Mouse (Mus musculus): ENCODE measurements around the gene Tmem132d. TPM values are rescaled to one million over a fixed set of nuclear protein-coding genes. Genes with fewer than 3 reads are reported as not detected.
A peak's percentile ranks its signal among the peaks of the same experiment; 100 is the strongest.
"Not testable (repeated sequence)": the region's sequence is repeated elsewhere in the genome, so short reads cannot be mapped to it uniquely, and the experiment has no call there.

The Tmem132d gene
- polyA plus RNA-seq, 1 experiment, result 2.4 TPM

- 33% methylated on average over 3 of the region's 3 CpGs for WGBS
- DNase-seq, result no peak
Observed at GRCm38 (mm10) chr5:127756011-127756410, 676.9 kb downstream of the Tmem132d start.

DNA sequence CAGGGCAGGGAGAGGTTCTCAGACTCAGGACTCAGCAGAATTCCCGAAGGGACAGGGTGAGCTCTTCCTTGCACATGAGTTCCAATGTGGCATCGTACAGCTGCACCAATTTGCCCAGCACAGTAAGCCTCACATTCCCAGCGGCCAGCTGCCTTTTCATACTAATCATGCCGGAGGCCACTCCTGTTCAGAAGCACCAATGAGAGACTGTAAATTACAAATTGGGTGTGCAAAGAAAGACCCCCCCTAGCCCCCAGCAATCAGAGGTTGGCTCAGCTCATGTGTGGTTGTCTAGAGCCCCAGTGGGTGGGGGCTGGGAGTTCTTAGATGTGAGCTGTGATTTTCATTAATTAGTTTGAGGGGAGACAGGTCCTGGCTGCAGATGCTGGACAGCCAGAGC is 677.3 kb downstream of the Tmem132d start:
- no peak overlapping the region for H3K27ac ChIP-seq (ENCODE audit: insufficient read depth, low read length)
- no peak overlapping the region for H3K4me3 ChIP-seq (replicated peaks; ENCODE audit: insufficient read depth, low read depth, low read length)
- WGBS, result 18% methylated on average over 4 of the region's 4 CpGs
- no peak for DNase-seq
- H3K4me1 ChIP-seq (ENCODE audit: control insufficient read depth, insufficient read depth, low read length), result no peaks in the 10 kb centered on the region
- TF ChIP-seq POLR2A (IDR thresholded peaks at IDR 0.05; ENCODE audit: borderline replicate concordance, insufficient read depth, low read length) (no peak), CTCF (IDR thresholded peaks at IDR 0.05; ENCODE audit: borderline replicate concordance, insufficient read depth, low read depth, low read length) (no peak)
- H3K27me3 ChIP-seq (ENCODE audit: control insufficient read depth, insufficient read depth, low read length), result no peaks in the 10 kb centered on the region; the same call in 1 of the 2 replicates

More at GRCm38 (mm10) chr5:127756011-127756410, 676.9 kb downstream of the Tmem132d start:
- Histone ChIP-seq H3K27ac (ENCODE audit: insufficient read depth, low read length) (no peak overlapping the region), H3K4me1 (ENCODE audit: control insufficient read depth, insufficient read depth, low read length) (no peaks in the 10 kb centered on the region), H3K27me3 (ENCODE audit: control insufficient read depth, insufficient read depth, low read length) (no peaks in the 10 kb centered on the region; the same call in 1 of the 2 replicates), H3K4me3 (replicated peaks; ENCODE audit: insufficient read depth, low read depth, low read length) (no peak overlapping the region)
- no peak for TF ChIP-seq POLR2A (IDR thresholded peaks at IDR 0.05; ENCODE audit: borderline replicate concordance, insufficient read depth, low read length)
- no peak for TF ChIP-seq CTCF (IDR thresholded peaks at IDR 0.05; ENCODE audit: borderline replicate concordance, insufficient read depth, low read depth, low read length)

DNA sequence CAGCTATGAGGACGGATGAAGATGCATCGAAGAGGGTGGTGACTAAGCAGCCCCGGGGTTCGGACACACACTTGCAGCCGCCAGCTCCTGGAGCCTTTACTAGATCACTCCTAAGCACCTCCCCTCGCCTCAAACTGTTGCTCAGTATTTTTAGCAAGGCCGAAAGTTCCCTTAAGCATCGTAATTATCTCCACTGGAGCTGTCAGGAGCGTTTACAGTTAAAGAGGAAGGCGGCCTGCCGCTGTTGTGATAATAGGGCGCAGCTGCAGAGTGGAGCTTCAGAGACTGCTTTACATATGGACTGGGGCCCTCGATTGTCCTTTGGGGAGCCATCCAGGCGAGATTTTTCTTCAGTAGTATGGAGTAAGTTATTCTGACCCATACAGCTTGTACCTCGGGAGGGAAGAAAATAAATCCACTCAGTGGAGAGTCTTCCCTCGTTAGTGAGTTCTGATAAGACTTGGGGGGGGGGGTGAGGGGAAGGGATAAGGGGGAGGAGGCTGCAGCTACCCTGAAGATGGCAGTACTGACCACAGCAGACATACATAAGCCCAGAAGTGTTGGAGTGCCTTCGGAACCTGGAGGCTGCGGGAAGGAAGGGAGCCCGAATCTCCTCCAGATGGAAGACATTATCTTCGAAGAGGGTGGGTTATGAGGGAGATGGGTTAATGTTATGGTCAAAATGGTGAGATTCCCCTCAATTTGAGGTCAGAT is 681.5 kb downstream of the Tmem132d start:
- H3K27me3 ChIP-seq (ENCODE audit: control insufficient read depth, insufficient read depth, low read length), result no peaks in the 10 kb centered on the region; the same call in 1 of the 2 replicates
- no peak for DNase-seq
- 15% methylated on average over 20 of the region's 20 CpGs for WGBS

DNA sequence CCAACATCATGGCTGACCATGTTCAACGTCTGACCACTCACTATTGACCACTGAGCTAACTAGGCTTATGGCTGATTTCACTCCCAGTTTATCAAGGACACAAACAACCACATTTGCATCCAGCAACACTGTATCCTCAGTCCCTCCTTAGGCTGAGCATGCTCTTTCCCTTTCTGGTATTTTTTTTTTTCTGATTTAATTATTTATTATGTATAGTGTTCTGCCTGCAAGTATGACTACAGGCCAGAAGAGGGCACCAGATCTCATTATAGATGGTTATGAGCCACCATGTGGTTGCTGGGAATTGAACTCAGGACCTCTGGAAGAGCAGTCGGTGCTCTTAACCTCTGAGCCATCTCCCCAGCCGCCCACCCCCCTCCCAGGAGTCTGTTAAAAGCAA is 683.3 kb downstream of the Tmem132d start:
- not testable (repeated sequence) for H3K27me3 ChIP-seq (ENCODE audit: control insufficient read depth, insufficient read depth, low read length); H3K27ac ChIP-seq (ENCODE audit: insufficient read depth, low read length); H3K4me1 ChIP-seq (ENCODE audit: control insufficient read depth, insufficient read depth, low read length); H3K4me3 ChIP-seq (replicated peaks; ENCODE audit: insufficient read depth, low read depth, low read length); DNase-seq
- WGBS, result 93% methylated on average over 3 of the region's 3 CpGs

More for the DNA sequence above, 681.5 kb downstream of the Tmem132d start:
- Histone ChIP-seq H3K4me3 (replicated peaks; ENCODE audit: insufficient read depth, low read depth, low read length) (no peak overlapping the region), H3K27ac (ENCODE audit: insufficient read depth, low read length) (no peak overlapping the region), H3K4me1 (ENCODE audit: control insufficient read depth, insufficient read depth, low read length) (no peaks in the 10 kb centered on the region)
- TF ChIP-seq POLR2A (IDR thresholded peaks at IDR 0.05; ENCODE audit: borderline replicate concordance, insufficient read depth, low read length), result no peak
- TF ChIP-seq CTCF (IDR thresholded peaks at IDR 0.05; ENCODE audit: borderline replicate concordance, insufficient read depth, low read depth, low read length), result no peak

GRCm38 (mm10) chr5:127741331-127741730 is 691.5 kb downstream of the Tmem132d start:
- TF ChIP-seq POLR2A (IDR thresholded peaks at IDR 0.05; ENCODE audit: borderline replicate concordance, insufficient read depth, low read length), result no peak
- H3K4me1 ChIP-seq (ENCODE audit: control insufficient read depth, insufficient read depth, low read length), result no peaks in the 10 kb centered on the region
- peak; percentile 21 to 23 for DNase-seq
- no peaks in the 10 kb centered on the region for H3K27me3 ChIP-seq (ENCODE audit: control insufficient read depth, insufficient read depth, low read length)
- 8% methylated on average over 16 of the region's 16 CpGs for WGBS
- no peak overlapping the region for H3K27ac ChIP-seq (ENCODE audit: insufficient read depth, low read length)
- H3K4me3 ChIP-seq (replicated peaks; ENCODE audit: insufficient read depth, low read depth, low read length), result peak overlapping the region; percentile 1

Other genes with a start within 250 kb of the Tmem132d start
- 1.6 and 1.9 TPM in 2 replicates for gene Fzd10, start 167.8 kb upstream of the Tmem132d start, polyA plus RNA-seq (2012; rRNA removed)